Mouse (Mus musculus): ENCODE measurements at regions not wholly inside any gene's neighbourhood (a gene's known extent, or its start where the extent isn't known, plus 50 kb on each side); places are given as distances from the start of the nearest gene placed in this dataset.

GRCm38 (mm10) chr9:11284549-11284948, 380.0 kb upstream of the Cntn5 start:
- TF ChIP-seq CTCF (IDR thresholded peaks at IDR 0.05; ENCODE audit: low read depth, low read length) (no peak), POLR2A (IDR thresholded peaks at IDR 0.05; ENCODE audit: extremely low read depth, insufficient read depth, low read length) (no peak)
